Mouse (Mus musculus) heart, embryonic 16.5 days (tissue): ENCODE data around the gene Wnt16. TPM values are rescaled to one million over a fixed set of nuclear protein-coding genes. Genes with fewer than 3 reads are reported as not detected.
"Not testable (repeated sequence)": the region's sequence is repeated elsewhere in the genome, so short reads cannot be mapped to it uniquely, and the experiment has no call there.

ENCODE experiments used
- ATAC-seq: fragments of 200-750 bp; cut with Nextera tagmentation; replicated peaks from 2 replicates; pipeline ENCODE4 v1.8.0; 2017; ENCODE audit warnings: moderate number of reproducible peaks; ENCODE audit not compliant: insufficient read depth, low FRiP score; ENCODE audit errors: extremely low read depth
- H3K27ac ChIP-seq: fragments of 300-500 bp; sonication (generic); 2 replicates; pipeline ENCODE4 v1.5.1; 2014; ENCODE audit warnings: mild to moderate bottlenecking, low read length, control low read depth, moderate library complexity
- H3K27me3 ChIP-seq: fragments of 300-500 bp; sonication (generic); 2 replicates; pipeline ENCODE4 v1.6.1; 2014; ENCODE audit warnings: low read length, mixed read lengths; ENCODE audit not compliant: control insufficient read depth, insufficient read depth
- H3K36me3 ChIP-seq: fragments of 300-500 bp; sonication (generic); 2 replicates; pipeline ENCODE4 v1.6.1; 2014; ENCODE audit not compliant: control insufficient read depth, insufficient read depth
- H3K4me1 ChIP-seq: fragments of 300-500 bp; sonication (generic); 2 replicates; pipeline ENCODE4 v1.6.1; 2014; ENCODE audit warnings: low read length, mixed read lengths; ENCODE audit not compliant: control insufficient read depth, insufficient read depth
- H3K4me2 ChIP-seq: fragments of 300-500 bp; sonication (generic); 2 replicates; pipeline ENCODE4 v1.6.1; 2014; ENCODE audit warnings: low read depth, mild to moderate bottlenecking, control low read depth, low read length
- H3K4me3 ChIP-seq: fragments of 300-500 bp; sonication (generic); 2 replicates; pipeline ENCODE4 v1.5.1; 2014; ENCODE audit warnings: mild to moderate bottlenecking, control low read depth, low read length
- H3K9ac ChIP-seq: fragments of 300-500 bp; sonication (generic); 2 replicates; pipeline ENCODE4 v1.6.1; 2014; ENCODE audit warnings: low read length, control low read depth
- H3K9me3 ChIP-seq: fragments of 300-500 bp; sonication (generic); replicated peaks from 2 replicates; pipeline ENCODE4 v1.6.1; 2016; ENCODE audit warnings: low read length; ENCODE audit not compliant: control insufficient read depth
- WGBS: fragments of 180-500 bp; shearing (Covaris S2); extraction: QIAGEN DNeasy Blood & Tissue Kit; methylation state at CpG from one replicate; pipeline ENCODE4 v1.1.7; 2014; 5-methylcytosine and 5-hydroxymethylcytosine counted together
- polyA plus RNA-seq: library from polyadenylated mRNA; unstranded; fragments of >200 nt; fragmentation: Nextera tagmentation; extraction: Ambion mirVana; gene quantifications from 2 replicates; pipeline ENCODE4 v1.2.1, GENCODE M21; 2015

Gene Wnt16
- polyA plus RNA-seq, result 1.2 and 2.3 TPM in 2 replicates

DNA sequence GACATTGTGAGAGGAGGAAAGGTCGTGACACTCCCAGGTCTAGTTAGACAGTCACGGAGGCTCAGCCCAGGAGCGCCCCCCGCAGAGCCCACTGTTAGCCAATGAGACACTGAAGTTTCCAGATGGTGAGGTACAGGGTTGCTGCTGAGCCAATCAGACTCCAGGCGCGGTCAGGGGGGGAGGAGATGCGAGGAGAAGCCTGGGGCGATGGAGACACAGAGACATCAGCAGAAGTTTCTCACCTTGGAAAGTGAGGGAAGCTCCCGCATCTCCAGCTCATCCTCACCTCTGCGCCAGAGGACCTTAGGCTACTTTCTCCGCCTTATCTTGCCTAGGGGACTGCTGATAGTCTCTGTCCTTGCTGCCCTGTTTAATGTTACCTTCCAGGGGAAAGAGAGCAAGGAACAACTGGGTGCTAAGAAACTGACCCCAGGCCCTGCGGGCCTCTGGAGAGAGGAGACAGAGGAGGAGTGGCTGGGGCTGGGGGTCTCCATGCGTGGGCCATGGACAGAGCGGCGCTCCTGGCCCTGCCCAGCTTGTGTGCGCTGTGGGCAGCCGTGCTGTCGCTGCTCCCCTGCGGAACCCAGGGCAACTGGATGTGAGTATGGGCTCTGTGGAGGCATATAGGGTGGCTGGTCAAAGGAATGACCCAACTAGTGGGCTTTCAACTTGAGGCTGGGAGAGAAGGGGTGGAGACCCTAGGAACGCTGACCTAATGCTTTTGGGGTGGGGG is at the start of gene Wnt16:
Wnt16 (plus strand) TSS at position 224 of the 733 bp plus-strand sequence.
- 2% methylated on average over 20 of the region's 20 CpGs for whole genome bisulfite sequencing
- peak; percentile 63; the same call in 1 of the 2 replicates for ATAC-seq

DNA sequence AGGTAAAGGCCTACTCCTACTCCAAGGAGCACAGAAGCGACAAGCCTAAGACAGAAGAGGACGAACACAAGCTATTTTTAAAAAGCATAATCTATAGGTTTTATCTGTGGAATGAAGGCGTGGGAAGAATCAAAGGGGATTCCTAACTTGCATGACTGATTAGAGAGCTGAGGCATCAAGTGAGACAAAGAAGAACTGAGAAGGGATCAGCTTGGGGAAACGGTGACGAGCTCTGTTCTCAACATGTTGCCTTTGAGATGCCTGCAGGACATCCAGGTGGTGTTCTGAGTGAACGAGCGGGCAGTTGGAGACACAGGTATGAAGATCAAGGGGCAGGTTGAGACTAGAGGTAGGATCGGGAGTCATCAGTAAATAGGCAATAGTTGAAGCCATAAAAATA is 44.7 kb upstream of the Wnt16 start:
- H3K9ac ChIP-seq, result no peak overlapping the region
- ATAC-seq, result no peak
- no peaks in the 10 kb centered on the region for H3K27me3 ChIP-seq
- no peaks in the 10 kb centered on the region for H3K36me3 ChIP-seq
- H3K27ac ChIP-seq, result no peak overlapping the region
- no peak overlapping the region for H3K4me3 ChIP-seq
- WGBS, result 57% methylated on average over 8 of the region's 8 CpGs
- peaks cover 7% of the 10 kb centered on the region; the same call in 1 of the 2 replicates for H3K4me1 ChIP-seq
- H3K9me3 ChIP-seq, result no peaks in the 10 kb centered on the region
- H3K4me2 ChIP-seq, result no peak overlapping the region

More for the DNA sequence above, at the start of gene Wnt16:
- Histone ChIP-seq H3K4me3 (peak within 1 kb of the TSS; percentile 54), H3K27me3 (peaks cover 32% of the 10 kb centered on the region), H3K4me1 (peaks cover 9% of the 10 kb centered on the region), H3K27ac (no peak within 1 kb of the TSS; the same call in 1 of the 2 replicates), H3K36me3 (no peaks in the 10 kb centered on the region), H3K9ac (peak within 1 kb of the TSS; percentile 57), H3K9me3 (no peaks in the 10 kb centered on the region), H3K4me2 (peak within 1 kb of the TSS; percentile 86)

DNA sequence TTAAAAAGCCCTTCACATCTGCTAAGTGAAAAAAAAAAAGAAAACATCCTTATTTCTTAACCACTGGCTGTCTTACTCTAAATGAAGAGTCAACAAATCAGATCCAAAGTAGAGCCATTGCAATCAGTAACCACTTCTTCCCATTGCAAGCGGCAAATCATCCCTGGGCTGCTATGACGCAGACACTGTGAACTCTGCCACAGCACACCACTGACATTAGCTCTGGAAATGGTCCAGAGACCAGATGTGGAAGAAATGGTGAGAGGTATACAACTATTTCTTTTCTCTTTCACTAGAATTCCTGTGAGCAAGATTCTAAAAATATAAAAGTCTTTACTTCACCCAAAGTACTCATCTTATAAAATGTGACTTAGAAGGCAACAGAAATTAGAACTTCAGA is 41.3 kb upstream of the Wnt16 start:
- no peaks in the 10 kb centered on the region for H3K36me3 ChIP-seq
- no peak overlapping the region for H3K4me2 ChIP-seq
- H3K9ac ChIP-seq, result no peak overlapping the region
- peaks cover 7% of the 10 kb centered on the region; the same call in 1 of the 2 replicates for H3K4me1 ChIP-seq
- H3K27me3 ChIP-seq, result no peaks in the 10 kb centered on the region
- H3K9me3 ChIP-seq, result no peaks in the 10 kb centered on the region
- ATAC-seq, result no peak
- no peak overlapping the region for H3K4me3 ChIP-seq
- WGBS, result 89% methylated on average over 2 of the region's 2 CpGs
- H3K27ac ChIP-seq, result no peak overlapping the region

DNA sequence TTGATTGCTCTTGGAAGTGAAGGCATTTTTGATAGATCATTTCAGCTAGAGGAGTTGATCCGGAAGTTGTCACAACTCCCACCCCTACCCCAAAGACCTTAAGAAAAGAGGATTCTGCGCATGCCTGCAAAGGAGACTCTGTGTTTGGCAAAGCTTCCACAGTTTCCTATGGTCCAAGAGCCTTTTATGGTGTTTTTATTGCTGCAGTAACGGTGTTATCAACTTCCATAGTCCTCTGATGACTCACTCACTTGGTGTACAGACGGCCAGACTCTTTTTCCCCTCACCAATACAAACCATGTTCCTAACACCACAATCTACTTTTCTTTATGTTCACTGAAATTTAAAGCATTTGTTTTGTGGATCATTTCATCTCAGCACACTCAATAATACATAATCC is 29.2 kb upstream of the Wnt16 start:
- WGBS, result 49% methylated on average over 4 of the region's 4 CpGs
- Histone ChIP-seq H3K9me3 (no peaks in the 10 kb centered on the region), H3K9ac (no peak overlapping the region), H3K27ac (no peak overlapping the region), H3K4me2 (no peak overlapping the region), H3K36me3 (no peaks in the 10 kb centered on the region), H3K4me1 (peaks cover 2% of the 10 kb centered on the region; the same call in 1 of the 2 replicates), H3K4me3 (no peak overlapping the region), H3K27me3 (no peaks in the 10 kb centered on the region)
- no peak for ATAC-seq

DNA sequence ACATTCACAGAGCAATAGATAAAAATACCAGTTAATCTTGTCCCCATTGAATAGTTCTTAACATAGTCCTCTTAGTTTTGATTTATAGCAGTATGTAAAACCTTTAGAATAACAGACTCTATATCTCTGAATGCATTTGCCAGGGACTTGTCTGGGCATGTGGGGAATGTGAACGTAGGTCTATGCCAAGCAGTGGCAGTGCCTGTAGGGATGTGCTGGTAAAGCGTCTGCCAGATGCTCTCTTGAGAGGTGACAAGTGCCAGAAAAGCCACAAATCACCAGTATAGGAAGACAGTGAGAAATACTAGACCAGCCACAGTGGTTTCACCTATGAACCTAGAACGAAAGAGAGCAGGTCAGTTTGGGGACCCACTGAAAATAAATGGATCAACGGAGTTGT is 25.5 kb upstream of the Wnt16 start:
- WGBS, result 48% methylated on average over 4 of the region's 4 CpGs
- Histone ChIP-seq H3K36me3 (no peaks in the 10 kb centered on the region), H3K4me1 (no peaks in the 10 kb centered on the region), H3K4me2 (no peak overlapping the region), H3K27ac (no peak overlapping the region), H3K9me3 (no peaks in the 10 kb centered on the region), H3K4me3 (no peak overlapping the region), H3K9ac (no peak overlapping the region), H3K27me3 (no peaks in the 10 kb centered on the region)
- peak; percentile 58; the same call in 1 of the 2 replicates for ATAC-seq

DNA sequence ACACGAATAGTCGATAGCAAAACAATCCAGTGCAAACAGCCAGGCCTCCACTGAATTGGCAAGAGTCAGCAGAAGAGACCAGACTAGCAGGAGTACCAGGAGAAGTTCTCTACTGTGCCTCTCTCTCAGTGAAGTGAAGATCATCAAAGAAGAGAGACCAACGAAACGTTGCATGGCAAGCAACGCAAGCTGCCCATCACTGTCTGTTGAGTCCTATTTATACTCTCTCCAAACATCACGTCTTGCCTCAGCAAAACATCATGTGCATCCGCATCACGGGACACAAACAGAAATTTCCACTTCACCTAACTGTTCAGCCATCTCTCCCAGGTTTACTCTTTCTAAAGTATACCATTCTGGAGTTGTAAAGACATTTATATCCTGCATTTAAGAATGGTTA is 23.9 kb upstream of the Wnt16 start:
- 81% methylated on average over 8 of the region's 8 CpGs for WGBS
- not testable (repeated sequence) for ATAC-seq, H3K27ac ChIP-seq, H3K4me2 ChIP-seq, H3K9ac ChIP-seq, H3K36me3 ChIP-seq, H3K4me1 ChIP-seq, H3K4me3 ChIP-seq, H3K9me3 ChIP-seq, H3K27me3 ChIP-seq

DNA sequence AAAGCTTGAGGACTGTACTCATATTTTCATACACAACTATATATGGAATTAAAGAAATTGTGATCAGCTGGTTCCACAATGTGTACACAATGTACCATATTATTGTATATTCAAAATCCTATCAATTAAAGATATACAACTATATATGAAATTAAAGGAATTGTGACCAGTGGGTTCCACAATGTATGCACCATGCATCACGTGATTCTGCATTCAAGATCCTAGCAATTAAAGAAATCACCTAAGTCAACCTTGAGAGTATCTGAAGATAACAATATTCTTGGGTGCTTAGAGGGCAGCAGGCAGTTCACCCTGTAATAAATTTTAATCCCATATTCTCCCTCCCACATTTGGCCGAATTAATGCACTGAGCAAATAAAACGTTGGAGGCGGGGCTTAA is 22.0 kb upstream of the Wnt16 start:
- H3K4me1 ChIP-seq, result peaks cover 4% of the 10 kb centered on the region; the same call in 1 of the 2 replicates
- WGBS, result 74% methylated on average over 4 of the region's 4 CpGs
- H3K27me3 ChIP-seq, result no peaks in the 10 kb centered on the region
- H3K36me3 ChIP-seq, result no peaks in the 10 kb centered on the region
- H3K4me2 ChIP-seq, result no peak overlapping the region
- ATAC-seq, result no peak
- H3K4me3 ChIP-seq, result no peak overlapping the region
- H3K9ac ChIP-seq, result no peak overlapping the region
- no peak overlapping the region for H3K27ac ChIP-seq
- no peaks in the 10 kb centered on the region for H3K9me3 ChIP-seq

DNA sequence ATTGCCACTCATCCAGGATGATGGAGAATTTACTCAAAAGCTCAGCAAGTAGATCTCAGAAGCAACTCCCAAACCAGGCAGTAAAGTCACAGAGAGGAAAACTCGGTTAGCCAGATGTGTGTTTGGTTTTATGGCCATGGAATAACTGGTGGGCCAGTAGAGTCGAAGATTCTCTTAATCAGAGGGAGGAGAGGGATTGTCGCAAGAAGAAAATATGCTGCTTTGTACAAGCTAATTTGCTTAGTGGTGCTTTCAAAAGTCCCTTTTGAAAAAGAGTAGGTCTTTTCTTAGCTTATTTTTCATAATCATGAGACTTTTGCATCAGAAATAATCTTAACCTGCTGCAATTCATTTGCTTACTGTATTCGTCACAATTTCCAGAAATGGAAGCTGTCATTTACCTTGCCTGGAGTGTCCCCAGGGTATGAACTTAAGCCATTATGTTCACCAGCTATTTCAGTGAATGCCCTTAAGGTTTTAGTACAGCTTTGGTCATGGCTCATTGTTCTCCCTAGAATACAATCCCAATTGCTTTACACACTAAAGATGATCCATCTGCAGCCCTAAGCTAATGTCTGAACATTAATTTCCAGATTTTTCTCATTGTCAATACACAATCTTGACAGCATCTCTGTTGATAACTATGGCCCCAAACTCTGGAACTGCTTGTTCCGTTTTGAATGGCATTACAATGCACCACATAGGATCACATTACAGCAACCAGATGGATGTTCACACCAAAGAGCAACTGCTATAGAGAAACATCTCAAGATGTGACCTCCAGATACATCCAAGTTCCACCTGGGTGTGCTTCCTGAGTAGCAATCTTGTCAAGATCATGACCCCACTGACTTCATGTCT is 20.0 kb upstream of the Wnt16 start:
- Histone ChIP-seq H3K36me3 (no peaks in the 10 kb centered on the region), H3K27ac (no peak overlapping the region), H3K9ac (no peak overlapping the region), H3K4me2 (no peak overlapping the region), H3K9me3 (no peaks in the 10 kb centered on the region), H3K4me1 (peaks cover 4% of the 10 kb centered on the region; the same call in 1 of the 2 replicates), H3K4me3 (no peak overlapping the region), H3K27me3 (no peaks in the 10 kb centered on the region)
- no peak for ATAC-seq
- WGBS, result 75% methylated on average over 5 of the region's 5 CpGs

DNA sequence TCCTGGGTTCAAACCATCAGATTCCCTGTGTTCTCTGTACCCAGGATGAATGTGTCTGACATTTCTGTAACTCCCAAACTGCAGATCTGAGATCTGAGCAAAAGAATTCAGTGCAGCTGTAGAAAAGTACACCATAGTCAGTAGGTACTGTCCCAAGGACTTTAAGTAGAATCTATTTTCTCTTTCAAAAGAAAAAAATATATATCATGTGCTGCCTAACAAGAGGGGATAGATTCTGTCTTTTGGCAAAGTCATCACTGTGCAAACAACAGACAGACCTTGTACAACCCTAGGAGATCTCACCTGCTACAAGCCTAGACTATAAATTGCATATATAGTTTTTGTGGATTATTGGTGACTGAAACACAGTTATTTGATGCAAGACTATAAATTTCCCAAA is 19.4 kb upstream of the Wnt16 start:
- H3K9me3 ChIP-seq, result no peaks in the 10 kb centered on the region
- ATAC-seq, result no peak
- no peak overlapping the region for H3K4me3 ChIP-seq

More for the DNA sequence above, 19.4 kb upstream of the Wnt16 start:
- Histone ChIP-seq H3K27me3 (no peaks in the 10 kb centered on the region), H3K4me2 (no peak overlapping the region), H3K9ac (no peak overlapping the region), H3K4me1 (peaks cover 4% of the 10 kb centered on the region; the same call in 1 of the 2 replicates), H3K36me3 (no peaks in the 10 kb centered on the region), H3K27ac (no peak overlapping the region)
